Mouse (Mus musculus) gastrocnemius, postnatal 10 days (tissue): Measurements from ENCODE around the gene Spata22. TPM values are rescaled to one million over a fixed set of nuclear protein-coding genes. Genes with fewer than 3 reads are reported as not detected.

Source experiments
- total RNA-seq, 2 experiments: library from RNA; stranded (reverse); gene quantifications; 2 replicates each; pipeline ENCODE4 v1.2.3; 2021

Gene Spata22
- total RNA-seq, 2 experiments from 2014 or later, result not detected

Other genes with a start within 250 kb of the Spata22 start
- under 1 TPM; 0.05 to 0.20 TPM for gene Itgae, start 239.2 kb upstream of the Spata22 start, total RNA-seq
- 1 to 10 TPM; 1.7 to 2.0 TPM for gene Haspin, start 191.4 kb upstream of the Spata22 start, total RNA-seq
- gene P2rx5, start 169.3 kb upstream of the Spata22 start, total RNA-seq, result 1 to 10 TPM; 6.0 to 7.2 TPM
- gene Emc6, start 152.7 kb upstream of the Spata22 start, total RNA-seq, result 10 to 100 TPM; 70.7 to 81.6 TPM
- 10 to 100 TPM; 30.2 to 32.3 TPM for gene Tax1bp3, start 152.7 kb upstream of the Spata22 start, total RNA-seq
- 10 to 100 TPM in 1 of 2 experiments, 1 to 10 TPM in 1; 9.4 to 12.1 TPM for gene Ctns, start 130.7 kb upstream of the Spata22 start, total RNA-seq
- 1 to 10 TPM; 1.9 TPM for gene Shpk, start 130.3 kb upstream of the Spata22 start, total RNA-seq
- under 1 TPM in 1 of 2 experiments, not detected in 1; 0.16 TPM for gene Trpv1, start 95.4 kb upstream of the Spata22 start, total RNA-seq
- gene Trpv3, start 62.4 kb upstream of the Spata22 start, total RNA-seq, result under 1 TPM; 0.05 to 0.07 TPM
- 1 to 10 TPM; 1.5 to 2.2 TPM for gene Aspa, start 145 bp upstream of the Spata22 start, total RNA-seq
- not detected for gene Gm49340, start within 50 bp of the Spata22 start, total RNA-seq
- not detected for gene Olfr20, start 21.0 kb downstream of the Spata22 start, total RNA-seq
- not detected for gene Olfr376, start 41.5 kb downstream of the Spata22 start, total RNA-seq
- not detected for gene Olfr1, start 69.9 kb downstream of the Spata22 start, total RNA-seq
- not detected for gene Olfr378, start 98.7 kb downstream of the Spata22 start, total RNA-seq
- not detected for gene Olfr380, start 127.8 kb downstream of the Spata22 start, total RNA-seq
- gene Olfr381, start 161.9 kb downstream of the Spata22 start, total RNA-seq, result not detected
- gene Olfr382, start 187.5 kb downstream of the Spata22 start, total RNA-seq, result not detected